Mouse (Mus musculus): ENCODE data around the gene Cer1.

The Cer1 gene

DNA sequence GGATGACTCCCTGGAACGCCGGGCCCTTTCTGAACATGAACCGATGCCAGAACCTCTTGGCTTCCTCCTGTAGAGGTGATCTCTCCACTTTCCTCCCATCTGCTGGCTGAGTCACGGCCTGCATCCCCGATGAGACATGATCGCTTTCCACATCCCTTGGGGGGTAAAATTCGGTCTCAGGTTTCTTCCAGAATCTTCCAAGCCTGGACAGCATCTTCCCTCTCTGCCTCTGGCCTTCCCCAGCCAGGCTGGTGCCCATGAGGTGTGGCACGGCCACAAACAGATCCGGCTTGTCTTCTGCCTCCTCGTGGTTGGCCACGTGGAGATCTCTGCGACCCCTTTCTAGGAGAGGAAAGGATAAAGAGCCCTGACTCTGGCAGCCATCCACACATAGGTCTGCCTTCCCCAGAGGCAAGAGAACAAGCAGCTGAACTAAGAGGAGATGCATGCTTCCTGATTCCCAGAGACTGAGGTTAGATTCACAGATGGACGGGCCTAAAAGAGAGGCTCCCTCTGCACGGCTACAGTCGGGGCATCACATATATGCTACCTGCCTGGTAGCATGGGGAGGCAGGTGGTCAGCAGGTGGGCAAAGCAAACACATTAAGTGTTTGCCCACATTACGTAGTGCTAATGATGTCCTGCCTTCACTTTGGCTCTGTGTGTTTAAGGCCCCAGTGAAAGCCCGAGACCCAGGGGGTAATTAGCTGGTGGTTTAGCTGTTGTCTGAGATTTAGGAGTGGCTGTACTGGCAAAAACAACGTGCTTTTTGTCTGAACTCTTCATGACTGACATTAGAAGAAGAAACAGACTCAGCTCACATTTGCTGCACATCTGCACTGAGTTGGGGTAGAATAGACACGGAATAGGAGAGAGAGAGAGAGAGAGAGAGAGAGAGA lies at the start of gene Cer1:
Gene Cer1, minus strand, starts transcription at position 513 of the 899 bp plus-strand sequence.
- no peak for DNase-seq (ENCODE audit: low spot score in 2 of 2)

DNA sequence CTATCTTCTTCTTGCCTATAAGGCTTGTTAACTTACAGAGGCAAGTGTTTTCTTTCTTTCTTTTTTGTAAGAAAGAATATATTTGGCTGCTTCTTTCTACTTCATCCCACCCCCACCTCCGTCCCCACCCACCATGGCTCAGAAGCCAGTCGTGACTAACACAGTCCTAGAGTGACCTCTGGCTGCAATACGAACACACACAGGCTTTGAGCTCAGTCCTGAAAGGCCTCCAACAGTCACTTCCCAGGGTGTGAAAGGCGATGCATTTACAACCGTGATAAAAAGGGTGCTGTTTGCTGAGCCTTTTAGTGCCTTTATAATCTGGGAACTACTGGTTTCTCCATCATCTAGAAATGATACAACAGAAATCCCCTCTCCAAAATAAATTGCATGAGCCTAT lies 49.4 kb upstream of the Cer1 start:
- DNase-seq (ENCODE audit: low spot score in 2 of 2) = no peak

DNA sequence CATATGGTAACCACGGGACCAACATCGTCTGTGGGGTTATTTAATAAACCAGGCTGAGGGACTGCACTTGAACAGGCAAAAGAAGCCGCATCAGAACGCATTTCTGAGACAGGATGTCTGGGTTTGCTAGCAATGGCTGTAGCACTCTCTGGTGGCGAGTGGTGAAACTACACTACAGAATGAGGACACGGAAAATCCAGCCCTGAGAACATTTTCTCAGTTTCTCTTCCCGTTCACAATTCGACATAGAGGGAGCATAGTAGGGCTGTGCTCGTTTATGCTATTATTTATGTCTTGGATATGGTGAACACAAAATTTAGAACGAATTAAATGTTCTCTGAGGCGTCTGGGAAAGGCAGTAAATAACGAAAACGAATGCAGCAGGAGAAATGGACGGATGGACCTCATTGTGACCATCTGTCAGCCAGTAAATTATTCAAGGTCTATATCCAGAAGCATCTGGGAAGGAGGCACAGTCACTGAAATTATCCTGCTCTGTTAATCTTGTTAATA lies 48.8 kb upstream of the Cer1 start:
- peak; percentile 7 to 59 for DNase-seq (ENCODE audit: low spot score in 2 of 2)

DNA sequence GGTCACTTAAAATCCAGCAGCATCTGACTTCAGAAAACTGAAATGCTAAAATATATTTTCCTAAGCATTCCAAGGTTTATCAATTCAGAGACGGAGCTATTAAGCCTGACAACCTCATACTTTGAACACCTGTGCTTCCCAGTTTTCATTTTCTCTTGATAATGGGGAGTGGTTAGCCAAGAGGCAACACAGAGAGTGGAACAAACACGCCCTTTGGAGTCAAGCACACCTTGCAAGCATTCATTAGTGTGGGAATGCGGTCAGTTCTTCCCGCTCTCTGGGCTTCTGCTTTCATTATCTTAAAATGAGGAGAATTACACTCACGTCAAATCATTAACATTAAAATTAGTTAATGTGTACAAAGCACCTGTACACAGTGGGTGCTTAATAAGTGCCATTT lies 45.1 kb upstream of the Cer1 start:
- DNase-seq (ENCODE audit: low spot score in 2 of 2) = no peak

DNA sequence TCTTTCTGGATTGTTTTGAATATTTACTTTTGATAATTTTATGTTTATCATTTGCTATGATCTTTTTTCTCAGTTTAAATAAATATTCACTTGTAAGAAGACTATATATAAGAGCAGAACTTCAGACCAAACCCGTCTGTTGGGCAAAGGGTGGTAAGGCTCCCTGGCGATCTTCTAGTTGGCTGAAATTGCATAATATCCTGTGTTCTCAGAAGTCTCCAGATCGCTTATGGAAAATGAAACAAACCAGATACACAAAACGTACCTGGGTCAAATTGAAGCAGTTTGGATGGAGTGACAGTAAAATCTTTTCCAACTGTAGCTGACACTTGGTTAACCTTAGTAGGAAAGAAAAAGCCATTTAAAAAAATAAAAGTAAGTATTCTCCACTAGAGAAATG lies 37.0 kb upstream of the Cer1 start:
- no peak for DNase-seq (ENCODE audit: low spot score in 2 of 2)

DNA sequence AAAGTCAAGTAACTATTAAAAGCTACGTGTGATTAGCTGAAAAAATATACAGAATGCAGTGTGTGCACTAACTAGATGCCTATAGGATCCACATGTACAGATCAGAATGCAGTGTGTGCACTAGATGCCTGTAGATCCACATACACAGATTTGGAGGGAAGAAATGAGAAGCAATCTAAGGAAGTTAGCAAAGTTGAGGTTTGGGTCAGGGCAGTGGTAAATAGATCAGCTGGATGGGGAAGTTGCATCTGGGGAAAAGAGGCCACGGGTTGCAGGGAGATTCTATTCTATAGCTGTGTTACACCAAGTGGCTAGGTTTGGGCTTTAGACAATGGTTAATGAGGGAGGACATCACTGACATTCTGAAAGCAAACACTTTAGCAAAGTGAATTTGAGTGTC lies 33.7 kb upstream of the Cer1 start:
- DNase-seq (ENCODE audit: low spot score in 2 of 2) = no peak

DNA sequence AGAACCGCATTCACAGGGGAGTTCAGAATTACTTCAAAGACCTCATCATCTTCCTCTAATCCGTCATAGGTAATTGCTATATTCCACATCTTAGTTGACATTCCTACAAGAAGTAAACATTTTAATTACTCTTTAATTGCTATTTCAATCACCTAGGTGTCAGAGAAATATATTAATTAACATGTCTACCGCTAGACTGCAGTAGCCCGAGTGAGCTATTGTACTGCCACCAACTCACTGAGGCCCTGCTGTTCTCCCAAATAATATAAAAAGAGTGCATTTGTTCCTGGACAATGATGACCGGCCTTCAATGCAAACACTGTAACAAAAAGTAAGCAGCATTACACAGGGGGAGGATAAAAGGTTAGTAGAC lies 31.7 kb upstream of the Cer1 start:
- no peak for DNase-seq (ENCODE audit: low spot score in 2 of 2)

DNA sequence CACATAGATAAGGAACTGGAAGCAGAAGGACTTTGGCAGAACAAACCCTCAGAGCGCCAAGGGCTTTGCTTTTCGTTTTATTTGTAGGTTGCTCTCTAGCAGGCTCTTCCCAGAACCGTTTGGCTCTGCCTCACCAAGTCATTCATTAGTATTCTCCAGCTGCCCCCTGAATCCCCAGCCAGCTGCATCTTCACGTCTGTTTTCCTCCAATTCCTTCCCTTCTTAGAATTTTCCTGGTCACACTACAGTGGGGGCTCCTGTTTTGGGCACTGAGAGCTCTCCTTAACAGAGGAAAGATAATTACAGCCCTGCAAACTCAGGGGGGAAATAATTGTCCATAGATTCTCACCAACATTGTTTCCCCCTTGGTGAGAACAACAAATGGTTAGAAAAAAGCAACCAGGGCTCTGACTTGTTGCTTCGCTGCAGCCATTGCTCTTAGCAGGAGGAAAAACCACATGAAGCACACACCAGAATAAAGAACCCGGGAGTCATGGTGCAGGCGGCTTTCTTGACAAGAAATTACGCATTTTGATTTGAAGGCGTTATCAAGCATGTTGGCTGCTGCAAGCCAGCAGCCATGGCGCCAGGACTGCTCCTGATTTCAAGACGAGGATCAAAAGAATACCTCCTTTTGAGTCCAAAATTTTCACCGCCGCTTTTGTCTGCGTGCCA lies 31.2 kb upstream of the Cer1 start:
- no peak for DNase-seq (ENCODE audit: low spot score in 2 of 2)

DNA sequence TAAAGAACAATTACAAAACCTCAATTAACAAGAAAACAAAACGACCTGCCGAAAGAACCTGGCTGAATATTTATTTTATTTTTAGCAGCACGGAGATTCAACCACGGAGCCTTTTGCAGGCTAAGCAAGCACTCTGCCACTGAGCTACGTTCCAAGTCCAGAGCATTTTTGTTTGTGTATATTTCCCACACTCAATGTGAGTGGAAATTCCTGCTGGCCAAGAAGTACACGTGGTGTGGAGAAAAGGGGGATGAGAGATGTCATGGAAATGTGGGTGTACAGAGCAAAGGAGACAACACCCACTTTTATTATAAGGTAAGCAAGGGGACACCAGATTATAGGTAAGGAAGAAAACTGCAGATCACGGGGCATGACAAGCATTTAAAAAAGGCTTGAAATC lies 30.6 kb upstream of the Cer1 start:
- DNase-seq (ENCODE audit: low spot score in 2 of 2) = no peak

DNA sequence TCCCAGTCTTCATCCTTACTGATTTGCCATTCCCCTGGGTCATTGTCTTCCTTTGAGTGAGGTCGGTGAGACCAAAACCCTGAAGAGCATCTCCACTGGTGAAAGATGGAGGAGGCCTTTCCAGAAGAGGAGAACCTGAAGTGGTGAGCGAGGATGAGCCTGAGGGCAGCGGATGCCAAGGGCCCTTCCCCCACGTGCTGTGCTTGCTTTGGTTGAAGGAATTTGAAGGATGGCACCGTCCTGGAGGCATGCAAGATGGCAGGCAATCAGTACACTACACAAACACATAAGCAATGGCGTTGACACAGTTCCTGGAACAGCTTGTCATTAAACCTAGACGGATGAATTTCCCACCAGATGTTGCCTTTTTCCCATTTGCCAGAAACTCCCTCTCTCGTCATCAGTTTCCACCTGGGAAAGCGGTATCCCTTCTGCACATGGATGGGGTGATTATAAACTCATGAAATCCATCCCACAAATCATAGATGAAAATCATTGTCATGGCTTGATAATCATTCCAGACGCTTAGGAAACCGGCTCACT lies 29.7 kb upstream of the Cer1 start:
- no peak for DNase-seq (ENCODE audit: low spot score in 2 of 2)

DNA sequence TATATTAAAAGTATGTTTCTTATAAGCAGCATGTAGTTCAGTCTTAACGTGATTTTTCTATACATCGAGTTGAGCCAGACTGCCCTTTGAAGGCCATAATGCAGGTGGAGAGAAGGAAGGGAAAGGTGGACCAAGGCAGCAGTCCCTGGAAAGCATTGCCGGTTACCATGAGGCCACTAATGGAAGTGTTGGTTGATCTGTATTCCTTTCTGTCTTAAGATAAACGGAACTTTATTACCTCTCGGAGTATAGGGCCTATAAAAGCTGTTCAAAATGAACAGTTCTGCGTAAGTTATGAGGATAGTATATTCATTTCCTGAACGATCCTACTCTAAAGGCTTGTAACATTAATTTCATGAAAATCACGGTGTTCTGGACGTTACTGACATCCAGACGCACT lies 10.3 kb upstream of the Cer1 start:
- DNase-seq (ENCODE audit: low spot score in 2 of 2) = no peak

DNA sequence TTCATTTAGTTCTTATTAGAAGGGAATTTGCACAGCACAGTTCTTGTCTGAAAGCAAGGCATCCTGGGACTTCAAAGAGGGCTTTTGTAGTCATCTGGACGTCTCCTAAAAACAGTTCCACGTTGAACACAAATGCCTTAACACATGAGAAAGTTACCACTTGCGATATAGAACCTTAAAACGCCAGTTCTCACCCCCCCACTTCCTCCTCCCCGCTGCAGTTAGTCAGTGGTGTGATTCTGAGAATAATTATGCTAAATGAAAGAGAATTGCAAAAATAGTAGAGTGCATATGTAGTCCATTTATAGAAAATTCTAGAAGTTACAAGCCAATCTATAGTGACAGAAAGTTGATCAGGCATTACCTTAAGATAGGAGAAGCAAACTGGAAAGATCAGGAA lies 7.3 kb upstream of the Cer1 start:
- no peak for DNase-seq (ENCODE audit: low spot score in 2 of 2)

DNA sequence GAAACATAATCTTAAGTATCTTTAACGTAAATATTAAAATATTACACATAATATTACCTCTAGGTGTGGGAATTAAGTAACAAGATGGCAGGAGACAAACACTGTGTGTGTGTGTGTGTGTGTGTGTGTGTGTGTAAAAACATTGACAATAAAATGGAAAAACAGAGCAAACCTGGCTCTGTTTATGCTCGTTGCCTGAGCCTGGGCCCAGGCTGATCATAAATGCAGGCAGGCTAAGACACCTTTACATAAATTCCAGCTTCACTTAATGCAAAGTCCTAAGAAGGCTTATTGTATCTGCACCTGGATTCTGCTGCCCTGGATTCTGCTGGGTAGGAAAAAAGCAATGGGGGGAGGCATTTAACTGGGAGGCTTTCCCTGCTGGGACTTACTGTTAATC lies 6.6 kb upstream of the Cer1 start:
- no peak for DNase-seq (ENCODE audit: low spot score in 2 of 2)

DNA sequence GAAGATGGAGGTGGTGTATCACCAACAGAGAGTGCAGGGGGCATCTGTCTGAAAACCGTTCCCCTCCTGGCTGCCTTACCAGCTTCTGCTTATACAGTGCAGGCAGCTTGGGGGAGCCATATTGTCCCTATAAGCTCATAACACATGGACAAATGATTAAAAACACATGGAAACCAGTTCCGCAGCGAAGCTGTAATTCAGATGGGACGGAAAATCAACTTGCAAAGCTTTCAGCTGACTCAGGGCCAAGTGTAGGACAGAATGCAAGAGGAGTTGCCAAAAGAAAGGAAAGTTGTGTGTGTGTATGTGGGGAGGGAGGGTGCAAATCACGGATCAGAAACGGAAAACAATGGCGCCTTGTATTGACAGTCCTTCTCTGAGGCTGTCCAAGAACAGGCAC lies 6.1 kb upstream of the Cer1 start:
- DNase-seq (ENCODE audit: low spot score in 2 of 2) = no peak

DNA sequence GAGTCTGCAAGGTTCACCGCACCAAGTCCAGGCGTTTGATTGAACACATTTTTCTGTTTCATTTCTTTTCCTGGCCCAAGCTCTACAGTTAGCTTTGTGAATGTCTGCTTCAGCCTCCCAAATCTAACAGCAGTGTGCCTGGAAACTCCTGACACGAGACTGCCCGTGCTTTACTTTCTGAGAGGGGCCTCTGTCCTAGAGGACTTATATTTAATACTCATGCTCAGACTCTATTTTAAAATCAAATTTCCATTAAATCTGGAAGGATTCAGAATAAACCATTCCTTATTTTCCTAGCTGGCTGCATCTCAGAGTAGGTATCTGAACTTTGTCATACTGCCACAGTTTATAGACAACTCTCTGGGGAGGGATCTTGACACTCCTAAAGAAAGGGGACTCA lies 5.6 kb upstream of the Cer1 start:
- DNase-seq (ENCODE audit: low spot score in 2 of 2) = no peak

DNA sequence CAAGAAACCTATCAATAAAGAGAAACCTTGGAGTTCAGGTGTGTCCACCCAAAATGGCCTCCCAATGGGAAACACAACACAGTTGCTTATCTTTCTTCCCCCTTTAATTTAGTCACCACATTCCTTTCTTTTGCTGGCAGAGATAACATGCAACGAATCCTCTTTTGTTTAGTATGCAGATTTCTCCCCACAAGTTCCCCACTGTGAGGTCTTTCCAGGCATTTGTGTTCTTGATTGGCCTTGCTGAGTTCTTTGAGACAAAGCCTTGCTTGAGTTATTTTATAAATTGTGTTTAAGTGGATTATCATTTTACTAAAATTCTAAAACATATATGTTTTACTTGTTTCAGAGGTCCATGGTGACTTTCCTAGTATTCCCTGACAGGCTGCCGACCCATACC lies 1.2 kb upstream of the Cer1 start:
- no peak for DNase-seq (ENCODE audit: low spot score in 2 of 2)

DNA sequence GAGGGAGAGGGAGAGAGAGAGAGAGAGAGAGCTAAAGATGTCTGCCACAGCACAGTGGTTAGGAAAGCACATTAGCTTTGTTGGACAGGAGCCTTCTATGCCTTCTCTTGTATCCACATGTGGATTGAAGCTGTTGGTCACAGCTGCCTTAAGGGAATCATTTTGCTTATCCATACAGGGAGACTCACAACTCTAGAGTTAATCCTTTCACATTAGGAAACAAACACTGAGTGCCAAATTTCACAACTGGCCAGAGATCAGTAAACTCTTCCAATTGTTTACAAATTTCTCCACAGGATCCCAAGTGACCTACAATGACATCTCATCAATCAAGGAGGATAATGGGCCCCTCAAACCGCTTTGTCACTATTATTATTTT lies 576 bp upstream of the Cer1 start:
- DNase-seq (ENCODE audit: low spot score in 2 of 2) = no peak

DNA sequence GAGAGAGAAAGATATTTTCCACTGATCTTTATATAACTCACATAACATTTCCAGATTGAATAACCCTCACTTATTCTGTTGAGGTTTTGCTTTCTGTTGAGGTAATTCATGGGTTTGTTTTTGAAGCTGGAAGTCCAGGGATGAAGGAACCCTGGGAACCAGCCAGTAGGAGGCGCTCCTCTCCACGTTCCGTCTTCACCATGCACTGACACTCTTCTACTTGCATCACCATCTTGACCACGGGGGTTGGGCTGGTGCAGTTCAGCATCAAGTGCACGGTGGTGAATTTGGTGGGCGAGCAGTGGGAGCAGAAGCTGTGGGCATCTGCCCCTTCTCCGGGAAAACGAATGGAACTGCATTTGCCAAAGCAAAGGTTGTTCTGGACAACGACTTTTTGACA lies 2.4 kb downstream of the Cer1 start:
- DNase-seq (ENCODE audit: low spot score in 2 of 2) = no peak

DNA sequence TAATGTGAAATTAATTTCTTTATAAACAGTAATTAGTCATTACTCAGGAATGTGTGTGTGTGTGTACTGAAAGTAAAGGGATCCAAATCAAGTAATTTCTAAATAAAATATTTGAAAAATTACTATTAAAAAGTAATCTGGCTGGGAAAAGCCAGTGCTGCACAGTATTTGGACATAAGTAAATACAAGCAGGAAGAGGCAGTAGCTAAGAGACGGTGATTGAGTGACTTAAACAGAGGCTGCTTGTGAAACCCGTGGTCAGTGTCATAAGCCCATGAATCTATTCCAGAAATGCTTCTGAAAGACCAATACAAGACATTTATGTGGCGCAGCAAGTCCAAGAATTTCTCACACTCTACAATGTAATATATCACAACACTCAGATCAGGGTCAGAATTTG lies 3.6 kb downstream of the Cer1 start:
- no peak for DNase-seq (ENCODE audit: low spot score in 2 of 2)

DNA sequence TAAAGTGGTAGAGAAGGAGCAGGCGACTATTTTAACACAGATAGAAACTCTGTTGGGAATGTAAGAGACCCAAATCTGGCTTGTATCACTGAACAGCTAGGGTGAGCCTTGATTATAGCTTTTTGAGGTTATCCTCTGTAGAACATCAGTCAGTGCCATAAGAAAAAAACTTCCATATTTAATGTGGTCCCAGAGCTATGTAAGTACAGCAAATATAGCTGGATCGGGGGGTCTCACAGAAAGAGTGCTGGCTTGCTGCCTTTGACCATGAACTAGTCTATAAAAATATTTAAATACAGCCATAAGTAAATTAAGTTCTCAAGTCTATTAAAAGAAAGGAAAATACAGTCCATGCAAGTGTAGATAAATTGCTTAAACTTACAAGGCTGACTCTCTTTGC lies 4.7 kb downstream of the Cer1 start:
- no peak for DNase-seq (ENCODE audit: low spot score in 2 of 2)

DNA sequence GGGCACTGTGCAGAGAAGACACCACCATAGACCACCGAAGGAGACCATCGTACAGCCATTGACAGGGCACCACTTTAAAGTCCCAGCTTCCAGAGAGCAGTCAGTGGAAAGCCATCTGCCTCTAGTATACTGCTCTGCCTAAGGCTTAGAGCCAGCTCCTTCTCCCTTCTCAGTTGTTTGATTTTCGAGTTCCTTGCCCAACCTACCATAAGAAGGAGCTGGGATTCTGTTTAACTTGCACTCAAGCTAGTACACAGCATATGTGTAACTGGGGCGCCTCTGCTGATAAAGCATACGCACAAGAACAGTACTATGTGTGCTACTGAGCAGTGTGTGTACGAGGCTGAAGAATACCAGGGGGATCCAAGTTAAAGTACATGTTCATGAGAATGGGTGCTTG lies 5.8 kb downstream of the Cer1 start:
- DNase-seq (ENCODE audit: low spot score in 2 of 2) = no peak

DNA sequence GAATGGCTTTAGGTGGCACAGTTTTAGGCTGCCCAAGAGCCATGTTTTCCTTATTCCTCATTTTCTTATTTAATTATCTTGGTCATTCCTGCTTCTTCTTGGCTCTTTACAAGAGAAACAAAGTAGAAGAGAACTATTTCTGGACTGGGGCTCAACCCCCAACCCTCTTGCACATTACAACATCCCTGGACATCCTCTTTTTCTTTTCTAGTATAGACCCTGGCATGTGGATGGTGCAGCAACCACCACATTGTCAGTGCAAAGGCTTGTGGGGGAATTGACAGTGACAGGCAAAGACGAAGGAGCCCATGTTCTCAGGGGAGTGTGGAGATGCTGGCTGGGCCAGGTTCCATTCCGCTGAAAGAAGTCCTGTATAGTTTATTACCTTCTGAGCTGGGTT lies 8.3 kb downstream of the Cer1 start:
- no peak for DNase-seq (ENCODE audit: low spot score in 2 of 2)

DNA sequence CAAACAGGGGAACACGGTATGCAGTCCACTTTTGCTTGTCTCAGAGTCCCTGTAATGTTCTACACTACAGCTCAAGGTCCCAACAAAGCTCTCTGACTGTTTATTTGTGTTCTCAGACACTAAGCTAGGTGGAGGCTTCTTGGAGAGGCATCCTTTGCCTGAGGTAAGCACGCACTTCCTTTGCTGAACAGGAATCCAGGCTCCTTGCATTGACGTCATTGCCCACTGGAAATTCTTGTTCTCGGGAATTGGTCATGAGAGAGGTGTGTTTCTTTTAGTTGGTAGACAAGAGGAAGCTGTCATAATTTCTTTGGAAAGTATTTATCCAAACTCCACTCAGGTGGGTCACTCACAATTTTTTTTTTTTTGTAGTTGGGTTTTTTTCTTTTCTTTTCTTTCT lies 9.4 kb downstream of the Cer1 start:
- no peak for DNase-seq (ENCODE audit: low spot score in 2 of 2)

Data from spleen, postnatal 10 days (tissue).